Mouse (Mus musculus) heart, embryonic 16.5 days (tissue): Measurements from ENCODE around the gene Rps2. TPM values are rescaled to one million over a fixed set of nuclear protein-coding genes. Genes with fewer than 3 reads are reported as not detected.
"Not testable (repeated sequence)": the region's sequence is repeated elsewhere in the genome, so short reads cannot be mapped to it uniquely, and the experiment has no call there.

Experiments used
- ATAC-seq: fragments of 200-750 bp; cut with Nextera tagmentation; replicated peaks from 2 replicates; pipeline ENCODE4 v1.8.0; 2017; ENCODE audit warnings: moderate number of reproducible peaks; ENCODE audit not compliant: insufficient read depth, low FRiP score; ENCODE audit errors: extremely low read depth
- H3K27ac ChIP-seq: fragments of 300-500 bp; sonication (generic); 2 replicates; pipeline ENCODE4 v1.5.1; 2014; ENCODE audit warnings: mild to moderate bottlenecking, low read length, control low read depth, moderate library complexity
- H3K27me3 ChIP-seq: fragments of 300-500 bp; sonication (generic); 2 replicates; pipeline ENCODE4 v1.6.1; 2014; ENCODE audit warnings: low read length, mixed read lengths; ENCODE audit not compliant: control insufficient read depth, insufficient read depth
- H3K36me3 ChIP-seq: fragments of 300-500 bp; sonication (generic); 2 replicates; pipeline ENCODE4 v1.6.1; 2014; ENCODE audit not compliant: control insufficient read depth, insufficient read depth
- H3K4me1 ChIP-seq: fragments of 300-500 bp; sonication (generic); 2 replicates; pipeline ENCODE4 v1.6.1; 2014; ENCODE audit warnings: low read length, mixed read lengths; ENCODE audit not compliant: control insufficient read depth, insufficient read depth
- H3K4me2 ChIP-seq: fragments of 300-500 bp; sonication (generic); 2 replicates; pipeline ENCODE4 v1.6.1; 2014; ENCODE audit warnings: low read depth, mild to moderate bottlenecking, control low read depth, low read length
- H3K4me3 ChIP-seq: fragments of 300-500 bp; sonication (generic); 2 replicates; pipeline ENCODE4 v1.5.1; 2014; ENCODE audit warnings: mild to moderate bottlenecking, control low read depth, low read length
- H3K9ac ChIP-seq: fragments of 300-500 bp; sonication (generic); 2 replicates; pipeline ENCODE4 v1.6.1; 2014; ENCODE audit warnings: low read length, control low read depth
- H3K9me3 ChIP-seq: fragments of 300-500 bp; sonication (generic); replicated peaks from 2 replicates; pipeline ENCODE4 v1.6.1; 2016; ENCODE audit warnings: low read length; ENCODE audit not compliant: control insufficient read depth
- WGBS: fragments of 180-500 bp; shearing (Covaris S2); extraction: QIAGEN DNeasy Blood & Tissue Kit; methylation state at CpG from one replicate; pipeline ENCODE4 v1.1.7; 2014; 5-methylcytosine and 5-hydroxymethylcytosine counted together
- polyA plus RNA-seq: library from polyadenylated mRNA; unstranded; fragments of >200 nt; fragmentation: Nextera tagmentation; extraction: Ambion mirVana; gene quantifications from 2 replicates; pipeline ENCODE4 v1.2.1, GENCODE M21; 2015

Rps2 gene
- polyA plus RNA-seq, 1 experiment from 2014 or later: 843 TPM

- Histone ChIP-seq H3K4me3 (no peak overlapping the region), H3K27ac (no peak overlapping the region), H3K9ac (no peak overlapping the region), H3K4me1 (peaks cover 7% of the 10 kb centered on the region), H3K9me3 (no peaks in the 10 kb centered on the region), H3K36me3 (peaks cover under 1% of the 10 kb centered on the region; the same call in 1 of the 2 replicates), H3K27me3 (no peaks in the 10 kb centered on the region), H3K4me2 (no peak overlapping the region)
- 93% methylated on average over 15 of the region's 15 CpGs for WGBS
- no peak for ATAC-seq
These were observed 1.7 kb upstream of the Rps2 start for GRCm38 (mm10) chr17:24716166-24716682.

- WGBS: 59% methylated on average over 5 of the region's 5 CpGs
- Histone ChIP-seq H3K4me3 (peak overlapping the region; percentile 90), H3K4me1 (peaks cover 26% of the 10 kb centered on the region), H3K4me2 (peak overlapping the region; percentile 69), H3K9ac (peak overlapping the region; percentile 95), H3K36me3 (peaks cover 13% of the 10 kb centered on the region)
- not testable (repeated sequence) for ATAC-seq, H3K9me3 ChIP-seq, H3K27ac ChIP-seq, H3K27me3 ChIP-seq
These were observed 1.0 kb downstream of the Rps2 start for GRCm38 (mm10) chr17:24718938-24719337.

- peak overlapping the region; percentile 77 for H3K4me2 ChIP-seq
- no peaks in the 10 kb centered on the region for H3K27me3 ChIP-seq
- H3K4me3 ChIP-seq: peak overlapping the region; percentile 90
- peaks cover 13% of the 10 kb centered on the region for H3K36me3 ChIP-seq
- WGBS: under 1% methylated on average over 61 of the region's 61 CpGs
- ATAC-seq: peak; percentile 97
- no peaks in the 10 kb centered on the region for H3K9me3 ChIP-seq
- H3K27ac ChIP-seq: peak overlapping the region; percentile 90
- peak overlapping the region; percentile 95 for H3K9ac ChIP-seq
- H3K4me1 ChIP-seq: peaks cover 26% of the 10 kb centered on the region
These were observed 1.7 kb downstream of the Rps2 start for GRCm38 (mm10) chr17:24719494-24720222.

GRCm38 (mm10) chr17:24720616-24721015, 2.7 kb downstream of the Rps2 start:
- H3K9ac ChIP-seq: peak overlapping the region; percentile 77
- peaks cover 26% of the 10 kb centered on the region for H3K4me1 ChIP-seq
- H3K4me2 ChIP-seq: peak overlapping the region; percentile 77
- WGBS: under 1% methylated on average over 11 of the region's 11 CpGs
- H3K27ac ChIP-seq: peak overlapping the region; percentile 79
- peak overlapping the region; percentile 90 for H3K4me3 ChIP-seq
- peaks cover 13% of the 10 kb centered on the region for H3K36me3 ChIP-seq
- ATAC-seq, H3K9me3 ChIP-seq, H3K27me3 ChIP-seq: not testable (repeated sequence)

- Histone ChIP-seq H3K4me3 (peak overlapping the region; percentile 90), H3K36me3 (peaks cover 13% of the 10 kb centered on the region), H3K4me2 (peak overlapping the region; percentile 77), H3K9ac (peak overlapping the region; percentile 41), H3K4me1 (peaks cover 26% of the 10 kb centered on the region)
- H3K9me3 ChIP-seq, ATAC-seq, H3K27ac ChIP-seq, H3K27me3 ChIP-seq: not testable (repeated sequence)
- 32% methylated on average over 7 of the region's 7 CpGs for WGBS
These were observed 3.6 kb downstream of the Rps2 start for GRCm38 (mm10) chr17:24721383-24721955.

- no peaks in the 10 kb centered on the region for H3K9me3 ChIP-seq
- peak overlapping the region; percentile 67 for H3K4me2 ChIP-seq
- WGBS: 34% methylated on average over 13 of the region's 13 CpGs
- no peak overlapping the region; the same call in 1 of the 2 replicates for H3K4me3 ChIP-seq
- H3K27ac ChIP-seq: no peak overlapping the region
- H3K4me1 ChIP-seq: peaks cover 26% of the 10 kb centered on the region
- peak overlapping the region; percentile 43 for H3K9ac ChIP-seq
- ATAC-seq: no peak
- H3K36me3 ChIP-seq: peaks cover 13% of the 10 kb centered on the region
- no peaks in the 10 kb centered on the region for H3K27me3 ChIP-seq
These were observed 4.5 kb downstream of the Rps2 start for GRCm38 (mm10) chr17:24722220-24722924.

- no peaks in the 10 kb centered on the region for H3K27me3 ChIP-seq
- H3K9ac ChIP-seq: peak overlapping the region; percentile 99
- H3K27ac ChIP-seq: peak overlapping the region; percentile 97
- no peak for ATAC-seq
- peaks cover 13% of the 10 kb centered on the region for H3K36me3 ChIP-seq
- H3K4me2 ChIP-seq: peak overlapping the region; percentile 67
- no peaks in the 10 kb centered on the region for H3K9me3 ChIP-seq
- WGBS: 1% methylated on average over 12 of the region's 12 CpGs
- H3K4me3 ChIP-seq: peak overlapping the region; percentile 96
- H3K4me1 ChIP-seq: peaks cover 26% of the 10 kb centered on the region
These were observed 5.4 kb downstream of the Rps2 start for GRCm38 (mm10) chr17:24723122-24723880.

GRCm38 (mm10) chr17:24723881-24724180, 5.9 kb downstream of the Rps2 start:
- Histone ChIP-seq H3K9me3 (no peaks in the 10 kb centered on the region), H3K27me3 (no peaks in the 10 kb centered on the region), H3K4me1 (peaks cover 24% of the 10 kb centered on the region), H3K4me2 (peak overlapping the region; percentile 67), H3K27ac (peak overlapping the region; percentile 97), H3K36me3 (peaks cover 13% of the 10 kb centered on the region), H3K4me3 (peak overlapping the region; percentile 96), H3K9ac (peak overlapping the region; percentile 99)
- under 1% methylated on average over 15 of the region's 15 CpGs for WGBS
- ATAC-seq: no peak; the same call in 1 of the 2 replicates
